Mouse (Mus musculus) c-Kit-positive CD71-positive TER-119-negative erythroid progenitor cells, embryonic 14.5 days (primary cell): Measurements from ENCODE around the gene Pdgfc.
"Not testable (repeated sequence)": the region's sequence is repeated elsewhere in the genome, so short reads cannot be mapped to it uniquely, and the experiment has no call there.

ENCODE experiments used
- DNase-seq: peaks from one replicate; pipeline ENCODE4 v3.0.0-alpha.2; 2013; ENCODE audit warnings: low read depth

Pdgfc gene

GRCm38 (mm10) chr3:81046652-81047607 is 10.7 kb downstream of the Pdgfc start:
- no peak for DNase-seq

- no peak for DNase-seq
These were observed 15.3 kb downstream of the Pdgfc start for GRCm38 (mm10) chr3:81051522-81051921.

GRCm38 (mm10) chr3:81052422-81052821 is 16.2 kb downstream of the Pdgfc start:
- DNase-seq = no peak

GRCm38 (mm10) chr3:81054074-81054473 is 17.9 kb downstream of the Pdgfc start:
- no peak for DNase-seq

- DNase-seq = no peak
These were observed 21.5 kb downstream of the Pdgfc start for GRCm38 (mm10) chr3:81057719-81058118.

GRCm38 (mm10) chr3:81058527-81059031 is 22.4 kb downstream of the Pdgfc start:
- DNase-seq = no peak

- no peak for DNase-seq
These were observed 32.3 kb downstream of the Pdgfc start for GRCm38 (mm10) chr3:81068550-81068949.

GRCm38 (mm10) chr3:81101136-81101535 is 64.9 kb downstream of the Pdgfc start:
- DNase-seq = no peak

- no peak for DNase-seq
These were observed 66.1 kb downstream of the Pdgfc start for GRCm38 (mm10) chr3:81102158-81102876.

GRCm38 (mm10) chr3:81102877-81103420 is 66.7 kb downstream of the Pdgfc start:
- DNase-seq = no peak

GRCm38 (mm10) chr3:81107515-81107914 is 71.3 kb downstream of the Pdgfc start:
- no peak for DNase-seq

GRCm38 (mm10) chr3:81110968-81111367 is 74.8 kb downstream of the Pdgfc start:
- DNase-seq = no peak

GRCm38 (mm10) chr3:81112892-81113291 is 76.7 kb downstream of the Pdgfc start:
- no peak for DNase-seq

GRCm38 (mm10) chr3:81120664-81121063 is 84.4 kb downstream of the Pdgfc start:
- DNase-seq = no peak

- no peak for DNase-seq
These were observed 85.5 kb downstream of the Pdgfc start for GRCm38 (mm10) chr3:81121731-81122130.

GRCm38 (mm10) chr3:81123461-81123860 is 87.2 kb downstream of the Pdgfc start:
- no peak for DNase-seq

GRCm38 (mm10) chr3:81127013-81127412 is 90.8 kb downstream of the Pdgfc start:
- no peak for DNase-seq

- no peak for DNase-seq
These were observed 100.8 kb downstream of the Pdgfc start for GRCm38 (mm10) chr3:81136985-81137384.

GRCm38 (mm10) chr3:81138030-81138429 is 101.8 kb downstream of the Pdgfc start:
- DNase-seq = not testable (repeated sequence)

- DNase-seq = no peak
These were observed 107.5 kb downstream of the Pdgfc start for GRCm38 (mm10) chr3:81143730-81144129.

- DNase-seq = no peak
These were observed 112.9 kb downstream of the Pdgfc start for GRCm38 (mm10) chr3:81149109-81149521.

- no peak for DNase-seq
These were observed 114.0 kb downstream of the Pdgfc start for GRCm38 (mm10) chr3:81150228-81150627.

GRCm38 (mm10) chr3:81154420-81154819 is 118.2 kb downstream of the Pdgfc start:
- DNase-seq = no peak
